Mouse (Mus musculus) embryonic facial prominence, embryonic 10.5 days (tissue): ENCODE measurements around the gene Sapcd1. TPM values are rescaled to one million over a fixed set of nuclear protein-coding genes. Genes with fewer than 3 reads are reported as not detected.

Source experiments
- DNase-seq: peaks from one replicate; pipeline ENCODE4 v3.0.0-alpha.2; 2017; ENCODE audit warnings: low spot score
- H3K27ac ChIP-seq: fragments of 300-500 bp; sonication (generic); replicated peaks from 2 replicates; pipeline ENCODE4 v1.5.1; 2016; ENCODE audit warnings: mild to moderate bottlenecking
- H3K27me3 ChIP-seq: fragments of 300-500 bp; sonication (generic); replicated peaks from 2 replicates; pipeline ENCODE4 v1.6.1; 2016; ENCODE audit warnings: low read depth, mild to moderate bottlenecking; ENCODE audit not compliant: poor library complexity, severe bottlenecking
- H3K36me3 ChIP-seq: fragments of 300-500 bp; sonication (generic); replicated peaks from 2 replicates; pipeline ENCODE4 v1.6.1; 2016; ENCODE audit warnings: mild to moderate bottlenecking, moderate library complexity
- H3K4me1 ChIP-seq: fragments of 300-500 bp; sonication (generic); 2 replicates; pipeline ENCODE4 v1.6.1; 2016
- H3K4me3 ChIP-seq: fragments of 300-500 bp; sonication (generic); 2 replicates; pipeline ENCODE4 v1.5.1; 2016; ENCODE audit warnings: mild to moderate bottlenecking, moderate library complexity
- H3K9me3 ChIP-seq: fragments of 300-500 bp; sonication (generic); 2 replicates; pipeline ENCODE4 v1.6.1; 2016; ENCODE audit warnings: mild to moderate bottlenecking
- WGBS: fragments of 180-500 bp; shearing (Covaris S2); methylation state at CpG from one replicate; pipeline ENCODE4 v1.1.7; 2016; 5-methylcytosine and 5-hydroxymethylcytosine counted together
- polyA plus RNA-seq: library from polyadenylated mRNA; unstranded; fragments of >200 nt; fragmentation: Nextera tagmentation; extraction: Ambion mirVana; gene quantifications from 2 replicates; pipeline ENCODE4 v1.2.1, GENCODE M21; 2016

Gene Sapcd1
- polyA plus RNA-seq, 1 experiment from 2014 or later, result 4.2 TPM

GRCm38 (mm10) chr17:35021163-35021808 lies 6.5 kb downstream of the Sapcd1 start:
- 5% methylated on average over 17 of the region's 17 CpGs for WGBS
- Histone ChIP-seq H3K9me3 (no peaks in the 10 kb centered on the region), H3K4me3 (peak overlapping the region; percentile 41), H3K27ac (peak overlapping the region; percentile 78), H3K4me1 (peaks cover 44% of the 10 kb centered on the region), H3K27me3 (no peaks in the 10 kb centered on the region), H3K36me3 (peaks cover 21% of the 10 kb centered on the region)
- peak; percentile 92 for DNase-seq

GRCm38 (mm10) chr17:35020551-35020950 lies 7.3 kb downstream of the Sapcd1 start:
- Histone ChIP-seq H3K9me3 (no peaks in the 10 kb centered on the region), H3K36me3 (peaks cover 28% of the 10 kb centered on the region), H3K4me1 (peaks cover 37% of the 10 kb centered on the region), H3K27me3 (no peaks in the 10 kb centered on the region), H3K27ac (no peak overlapping the region), H3K4me3 (peak overlapping the region; percentile 41; the same call in 1 of the 2 replicates)
- no peak for DNase-seq
- 86% methylated on average over 8 of the region's 8 CpGs for WGBS

- H3K27ac ChIP-seq, result no peak overlapping the region
- no peaks in the 10 kb centered on the region for H3K27me3 ChIP-seq
- H3K4me1 ChIP-seq, result peaks cover 33% of the 10 kb centered on the region
- H3K36me3 ChIP-seq, result peaks cover 35% of the 10 kb centered on the region
- H3K9me3 ChIP-seq, result no peaks in the 10 kb centered on the region
- peak overlapping the region; percentile 25; the same call in 1 of the 2 replicates for H3K4me3 ChIP-seq
- WGBS, result 82% methylated on average over 11 of the region's 11 CpGs
- no peak for DNase-seq
Observed at GRCm38 (mm10) chr17:35019894-35020293, 7.9 kb downstream of the Sapcd1 start.

GRCm38 (mm10) chr17:35018171-35018570 lies 9.6 kb downstream of the Sapcd1 start:
- H3K36me3 ChIP-seq, result peaks cover 52% of the 10 kb centered on the region
- H3K27ac ChIP-seq, result 0 out of 2 replicates have a peak overlapping the region, but pooled peaks have one; percentile 3
- H3K4me3 ChIP-seq, result no peak overlapping the region
- peaks cover 16% of the 10 kb centered on the region for H3K4me1 ChIP-seq
- no peaks in the 10 kb centered on the region for H3K9me3 ChIP-seq
- no peaks in the 10 kb centered on the region for H3K27me3 ChIP-seq
- DNase-seq, result no peak
- 86% methylated on average over 3 of the region's 3 CpGs for WGBS

GRCm38 (mm10) chr17:35017706-35018030 lies 10.1 kb downstream of the Sapcd1 start:
- H3K9me3 ChIP-seq, result no peaks in the 10 kb centered on the region
- no peaks in the 10 kb centered on the region for H3K27me3 ChIP-seq
- H3K4me3 ChIP-seq, result 0 out of 2 replicates have a peak overlapping the region, but pooled peaks have one; percentile 11
- H3K36me3 ChIP-seq, result peaks cover 57% of the 10 kb centered on the region
- no peak overlapping the region for H3K27ac ChIP-seq
- no peak for DNase-seq
- peaks cover 15% of the 10 kb centered on the region for H3K4me1 ChIP-seq
- 74% methylated on average over 14 of the region's 14 CpGs for WGBS

- Histone ChIP-seq H3K4me3 (peak overlapping the region; percentile 11; the same call in 1 of the 2 replicates), H3K27ac (no peak overlapping the region), H3K36me3 (peaks cover 63% of the 10 kb centered on the region), H3K4me1 (peaks cover 14% of the 10 kb centered on the region), H3K27me3 (no peaks in the 10 kb centered on the region), H3K9me3 (no peaks in the 10 kb centered on the region)
- no peak for DNase-seq
- WGBS, result 78% methylated on average over 10 of the region's 10 CpGs
Observed at GRCm38 (mm10) chr17:35016791-35017705, 10.8 kb downstream of the Sapcd1 start.

- H3K27ac ChIP-seq, result peak within 1 kb of the TSS; percentile 16; the same call in 1 of the 2 replicates
- DNase-seq, result no peak
- WGBS, result 88% methylated on average over 12 of the region's 12 CpGs
Observed at GRCm38 (mm10) chr17:35016376-35016775, 11.4 kb downstream of the Sapcd1 start, which contains the start of gene Vwa7. TSS of gene Vwa7 (plus strand) at chr17:35016579.

DNA sequence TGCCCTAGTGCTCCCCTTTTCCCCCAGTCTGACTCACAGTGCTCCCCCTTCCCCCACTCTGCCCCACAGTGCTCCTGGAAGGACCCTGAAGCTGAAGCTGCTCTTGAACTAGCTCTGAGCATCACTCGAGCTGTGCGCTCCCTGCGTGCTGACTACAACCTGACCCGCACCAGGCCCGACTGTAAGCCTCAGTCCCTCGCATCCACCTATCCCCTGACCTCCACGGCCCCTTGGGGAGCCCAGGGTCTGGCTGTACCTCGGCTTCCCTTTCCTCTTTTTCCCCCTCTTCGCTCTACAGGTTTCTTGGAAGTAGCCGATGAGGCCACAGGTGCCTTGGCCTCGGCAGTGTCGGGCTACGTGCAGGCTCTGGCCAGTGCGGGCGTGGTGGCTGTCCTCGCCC lies 12.5 kb downstream of the Sapcd1 start:
- peaks cover 81% of the 10 kb centered on the region for H3K36me3 ChIP-seq
- no peak for DNase-seq
- no peaks in the 10 kb centered on the region for H3K27me3 ChIP-seq
- H3K4me3 ChIP-seq, result no peak overlapping the region
- H3K27ac ChIP-seq, result no peak overlapping the region
- no peaks in the 10 kb centered on the region for H3K4me1 ChIP-seq
- no peaks in the 10 kb centered on the region for H3K9me3 ChIP-seq
- WGBS, result 92% methylated on average over 16 of the region's 16 CpGs

More at GRCm38 (mm10) chr17:35016376-35016775, 11.4 kb downstream of the Sapcd1 start, which contains the start of gene Vwa7:
- Histone ChIP-seq H3K9me3 (no peaks in the 10 kb centered on the region), H3K27me3 (no peaks in the 10 kb centered on the region), H3K4me3 (peak within 1 kb of the TSS; percentile 11; the same call in 1 of the 2 replicates), H3K36me3 (peaks cover 70% of the 10 kb centered on the region), H3K4me1 (peaks cover 7% of the 10 kb centered on the region)

DNA sequence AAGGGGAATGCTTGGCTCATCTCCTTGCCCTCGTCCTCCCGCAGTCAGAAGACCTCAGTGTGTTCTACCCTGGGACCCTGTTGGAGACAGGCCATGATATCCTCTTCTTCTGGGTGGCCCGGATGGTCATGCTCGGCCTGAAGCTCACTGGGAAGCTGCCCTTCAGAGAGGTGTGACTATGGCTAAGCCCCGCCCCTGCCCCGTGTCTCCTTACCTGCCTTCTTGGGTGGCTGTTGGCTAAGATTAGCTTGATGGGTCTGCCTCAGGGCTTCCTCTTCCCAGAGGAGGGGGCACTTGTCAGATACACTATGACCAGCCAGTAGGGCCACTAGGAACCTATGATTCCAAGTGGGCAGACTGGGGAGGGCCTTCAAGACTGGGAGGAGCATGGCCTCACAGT lies 14.6 kb downstream of the Sapcd1 start:
- no peaks in the 10 kb centered on the region for H3K27me3 ChIP-seq
- no peak overlapping the region for H3K27ac ChIP-seq
- H3K36me3 ChIP-seq, result peaks cover 97% of the 10 kb centered on the region
- DNase-seq, result no peak
- H3K4me1 ChIP-seq, result no peaks in the 10 kb centered on the region
- no peaks in the 10 kb centered on the region for H3K9me3 ChIP-seq
- 81% methylated on average over 6 of the region's 6 CpGs for WGBS
- no peak overlapping the region for H3K4me3 ChIP-seq

- no peaks in the 10 kb centered on the region for H3K9me3 ChIP-seq
- H3K4me3 ChIP-seq, result no peak overlapping the region
- 88% methylated on average over 13 of the region's 13 CpGs for WGBS
- no peaks in the 10 kb centered on the region for H3K4me1 ChIP-seq
- peaks cover 100% of the 10 kb centered on the region for H3K36me3 ChIP-seq
- DNase-seq, result no peak
- H3K27ac ChIP-seq, result no peak overlapping the region
- no peaks in the 10 kb centered on the region for H3K27me3 ChIP-seq
Observed at GRCm38 (mm10) chr17:35012430-35012829, 15.4 kb downstream of the Sapcd1 start.

- Histone ChIP-seq H3K9me3 (no peaks in the 10 kb centered on the region), H3K27ac (no peak overlapping the region), H3K4me3 (0 out of 2 replicates have a peak overlapping the region, but pooled peaks have one; percentile 16), H3K36me3 (peaks cover 100% of the 10 kb centered on the region), H3K27me3 (no peaks in the 10 kb centered on the region), H3K4me1 (no peaks in the 10 kb centered on the region)
- 90% methylated on average over 8 of the region's 8 CpGs for whole genome bisulfite sequencing
- no peak for DNase-seq
Observed at GRCm38 (mm10) chr17:35011440-35011839, 16.4 kb downstream of the Sapcd1 start.

- no peak overlapping the region for H3K27ac ChIP-seq
- H3K36me3 ChIP-seq, result peaks cover 99% of the 10 kb centered on the region
- 90% methylated on average over 7 of the region's 7 CpGs for WGBS
- no peaks in the 10 kb centered on the region for H3K27me3 ChIP-seq
- no peaks in the 10 kb centered on the region for H3K9me3 ChIP-seq
- no peak for DNase-seq
- H3K4me3 ChIP-seq, result no peak overlapping the region
- no peaks in the 10 kb centered on the region for H3K4me1 ChIP-seq
Observed at GRCm38 (mm10) chr17:35009586-35009985, 18.2 kb downstream of the Sapcd1 start.
